Mouse (Mus musculus): ENCODE measurements around the gene Ccdc3.

GRCm38 (mm10) chr2:5172773-5173172 lies 35.2 kb downstream of the Ccdc3 start:
- TF ChIP-seq CTCF (IDR thresholded peaks at IDR 0.05; ENCODE audit: control insufficient read depth, insufficient read depth, insufficient read length) (no peak), USF1 (IDR thresholded peaks at IDR 0.05; ENCODE audit: low read depth) (no peak), MYOD1 (IDR thresholded peaks at IDR 0.05; ENCODE audit: control insufficient read depth, insufficient read length, low read depth) (no peak), CEBPB (IDR thresholded peaks at IDR 0.05; ENCODE audit: low read depth) (no peak)
